Mouse (Mus musculus) olfactory bulb, adult 2 months (tissue): ENCODE measurements at regions not wholly inside any gene's neighbourhood (a gene's known extent, or its start where the extent isn't known, plus 50 kb on each side); places are given as distances from the start of the nearest gene placed in this dataset.

Experiments used
- H3K27ac ChIP-seq: fragments of 200-500 bp; 2 replicates; pipeline ENCODE4 v1.5.1; 2012; ENCODE audit warnings: low read depth, low read length; ENCODE audit not compliant: insufficient read depth
- H3K4me1 ChIP-seq: fragments of 200-500 bp; 2 replicates; pipeline ENCODE4 v1.6.1; 2012; ENCODE audit warnings: low read length; ENCODE audit not compliant: control insufficient read depth, insufficient read depth
- H3K4me3 ChIP-seq: fragments of 200-500 bp; 2 replicates; pipeline ENCODE4 v1.5.1; 2012; ENCODE audit warnings: mild to moderate bottlenecking, low read depth, low read length, moderate library complexity; ENCODE audit not compliant: insufficient read depth
- CTCF ChIP-seq: fragments of 200-500 bp; IDR thresholded peaks from 2 replicates; pipeline ENCODE4 v1.5.1; 2012; ENCODE audit warnings: low read depth, mild to moderate bottlenecking, low read length, moderate library complexity; ENCODE audit not compliant: insufficient read depth
- POLR2A ChIP-seq: fragments of 200-500 bp; IDR thresholded peaks from 2 replicates; pipeline ENCODE4 v1.6.1; 2012; ENCODE audit warnings: mild to moderate bottlenecking, low read depth, low read length, moderate library complexity; ENCODE audit not compliant: insufficient read depth
- WGBS: fragments of 180-500 bp; shearing (Covaris S2); methylation state at CpG from one replicate; pipeline ENCODE4 v1.1.7; 2018; 5-methylcytosine and 5-hydroxymethylcytosine counted together

DNA sequence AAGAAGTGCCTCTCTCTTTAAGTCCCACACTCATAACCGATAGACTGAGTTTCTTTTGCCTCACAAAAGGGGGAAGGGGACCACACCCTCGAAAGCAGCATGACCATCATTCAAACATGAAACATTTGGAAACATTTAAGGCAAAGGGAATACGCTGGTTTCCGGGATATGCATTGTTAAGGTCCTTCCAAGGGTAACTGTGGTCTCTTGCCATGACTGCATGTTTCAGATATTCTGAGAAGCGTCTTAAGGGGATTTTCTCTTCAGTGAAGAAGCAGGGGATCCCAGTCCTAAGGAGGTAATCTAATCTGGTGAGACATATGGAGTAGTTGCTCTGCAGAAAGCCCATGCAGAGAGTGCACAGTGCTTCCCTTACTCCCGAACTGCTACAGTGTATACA lies 258.8 kb downstream of the Mreg start:
- Histone ChIP-seq H3K4me3 (no peak overlapping the region), H3K4me1 (no peaks in the 10 kb centered on the region), H3K27ac (no peak overlapping the region)
- no peak for TF ChIP-seq CTCF
- no peak for TF ChIP-seq POLR2A
- WGBS = 89% methylated on average over 6 of the region's 6 CpGs

DNA sequence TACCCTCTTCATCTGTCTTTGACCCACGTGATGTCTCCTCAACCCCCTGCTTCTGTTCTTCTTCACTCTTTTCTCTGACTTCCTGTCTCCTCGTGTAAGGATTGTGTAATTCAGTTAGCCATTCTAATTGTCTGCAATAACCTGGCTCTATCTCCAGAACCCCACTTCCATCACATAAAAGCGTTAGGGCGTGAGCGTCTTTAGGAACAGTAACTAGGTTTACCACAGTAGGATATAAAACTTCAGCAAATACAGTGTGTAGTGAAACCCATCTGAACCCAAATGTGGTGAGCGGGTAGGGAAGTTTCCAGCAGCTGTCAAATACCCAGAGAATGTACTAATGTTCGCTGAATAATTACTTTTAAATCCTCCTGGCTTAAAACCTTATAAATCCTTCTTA lies 262.6 kb downstream of the Mreg start:
- TF ChIP-seq POLR2A = no peak
- Histone ChIP-seq H3K27ac (no peak overlapping the region), H3K4me1 (no peaks in the 10 kb centered on the region), H3K4me3 (no peak overlapping the region)
- WGBS = 93% methylated on average over 7 of the region's 7 CpGs

DNA sequence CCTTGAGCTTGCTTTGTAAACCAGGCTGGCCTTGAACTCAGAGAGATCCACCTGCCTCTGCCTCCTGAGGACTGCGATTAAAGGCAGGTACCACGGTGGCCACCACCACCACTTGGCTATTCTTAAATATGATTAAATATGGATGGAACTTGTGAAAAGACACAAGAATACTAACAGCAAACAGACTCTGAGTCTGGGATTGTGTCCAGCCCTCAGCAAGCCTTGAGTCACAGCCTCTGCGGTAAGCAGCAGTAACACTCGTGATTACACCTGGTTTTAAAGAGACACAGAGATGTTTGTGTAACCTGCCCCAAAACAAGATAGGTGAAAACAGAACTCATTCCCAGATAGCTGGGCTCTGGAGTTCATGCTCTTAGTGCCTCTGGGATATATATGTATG lies 263.4 kb downstream of the Mreg start:
- Histone ChIP-seq H3K4me1 (no peaks in the 10 kb centered on the region), H3K27ac (no peak overlapping the region), H3K4me3 (no peak overlapping the region)
- TF ChIP-seq CTCF (no peak), POLR2A (no peak)
- 92% methylated on average over 4 of the region's 4 CpGs for WGBS

DNA sequence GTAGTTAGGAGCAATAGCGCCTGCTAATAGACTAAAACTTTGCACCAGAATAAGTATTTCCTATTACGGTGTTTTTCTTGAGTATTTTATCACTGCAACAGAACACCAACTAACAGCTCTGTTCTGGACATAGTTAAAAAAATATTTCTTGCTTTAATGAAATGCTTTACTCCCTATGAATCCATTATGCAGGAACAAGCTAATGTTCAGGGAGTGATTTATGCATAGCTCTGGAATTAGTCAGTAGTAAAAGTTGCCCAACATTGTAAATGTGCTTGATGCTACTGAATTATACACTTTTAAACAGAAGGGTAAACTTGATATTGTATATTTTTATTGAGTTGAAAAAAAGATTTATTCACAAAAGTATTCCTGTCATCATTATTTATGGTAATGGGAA lies 264.6 kb downstream of the Mreg start:
- TF ChIP-seq CTCF (no peak), POLR2A (no peak)
- Histone ChIP-seq H3K27ac (no peak overlapping the region), H3K4me3 (no peak overlapping the region), H3K4me1 (no peaks in the 10 kb centered on the region)
- WGBS = 97% methylated on average over 2 of the region's 2 CpGs

DNA sequence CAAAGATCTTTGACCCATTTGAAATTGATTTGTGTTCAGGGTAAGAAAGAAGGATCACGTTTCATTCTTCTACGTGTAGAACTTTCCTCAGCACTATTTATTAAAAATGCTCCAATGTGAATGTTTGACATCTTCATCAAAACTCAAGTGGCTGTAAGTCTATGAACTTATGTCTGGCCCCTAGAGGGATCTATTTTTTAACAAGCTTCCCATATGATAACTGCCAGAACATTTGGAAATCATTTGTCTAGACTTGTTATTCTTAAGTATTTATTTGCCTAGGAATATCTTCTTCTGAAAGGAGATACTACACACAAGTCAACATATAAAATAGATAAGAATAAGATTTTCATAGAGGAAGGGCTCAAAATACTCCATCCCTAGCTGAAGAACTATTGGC lies 265.2 kb downstream of the Mreg start:
- WGBS = 90% methylated on average over 2 of the region's 2 CpGs
- Histone ChIP-seq H3K27ac (no peak overlapping the region), H3K4me1 (no peaks in the 10 kb centered on the region), H3K4me3 (no peak overlapping the region)
- no peak for TF ChIP-seq POLR2A
- TF ChIP-seq CTCF = no peak

DNA sequence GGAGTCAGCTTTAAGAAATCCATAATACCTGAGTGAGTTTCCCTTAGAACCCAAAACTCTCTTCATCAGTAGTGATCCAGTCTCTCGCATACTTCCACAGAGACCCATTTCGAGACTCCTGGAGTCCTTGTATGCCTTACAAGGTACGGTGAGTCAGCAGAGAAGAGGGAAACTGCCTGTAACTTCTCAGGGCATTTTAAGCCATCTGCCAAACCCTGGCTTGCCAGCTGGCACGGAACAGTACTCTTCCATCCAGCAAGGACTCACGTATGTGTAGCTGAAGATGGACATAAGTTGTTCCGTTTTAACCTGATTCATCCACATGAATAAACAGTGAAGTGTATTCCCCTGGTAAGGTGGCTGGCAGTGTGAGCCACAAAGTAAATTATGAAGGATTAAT lies 267.0 kb downstream of the Mreg start:
- TF ChIP-seq CTCF = no peak
- no peak for TF ChIP-seq POLR2A
- WGBS = 88% methylated on average over 6 of the region's 6 CpGs
- no peak overlapping the region for H3K4me3 ChIP-seq

DNA sequence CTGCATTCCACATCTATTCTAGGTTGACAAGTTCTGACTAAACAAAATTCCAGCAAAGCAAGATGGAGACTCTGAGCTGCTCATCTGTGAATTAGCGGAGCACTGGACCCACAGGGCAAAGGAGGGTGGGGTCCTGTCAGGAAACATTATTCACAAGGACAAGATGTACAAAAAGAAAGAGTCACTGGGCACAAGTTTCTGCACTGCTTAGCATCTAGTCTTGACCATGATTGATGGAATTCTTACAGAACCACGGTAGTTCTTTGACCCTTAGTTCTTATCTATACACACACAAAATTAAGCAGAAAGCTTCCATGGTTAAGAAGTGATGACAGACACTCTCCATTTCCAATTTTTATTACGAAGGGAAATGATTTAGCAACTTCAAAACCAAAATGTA lies 267.6 kb downstream of the Mreg start:
- WGBS = 91% methylated on average over 3 of the region's 3 CpGs
- TF ChIP-seq CTCF (no peak), POLR2A (no peak)
- Histone ChIP-seq H3K27ac (no peak overlapping the region), H3K4me3 (no peak overlapping the region), H3K4me1 (no peaks in the 10 kb centered on the region)

More for the DNA sequence above, 267.0 kb downstream of the Mreg start:
- H3K4me1 ChIP-seq = no peaks in the 10 kb centered on the region
- H3K27ac ChIP-seq = no peak overlapping the region

DNA sequence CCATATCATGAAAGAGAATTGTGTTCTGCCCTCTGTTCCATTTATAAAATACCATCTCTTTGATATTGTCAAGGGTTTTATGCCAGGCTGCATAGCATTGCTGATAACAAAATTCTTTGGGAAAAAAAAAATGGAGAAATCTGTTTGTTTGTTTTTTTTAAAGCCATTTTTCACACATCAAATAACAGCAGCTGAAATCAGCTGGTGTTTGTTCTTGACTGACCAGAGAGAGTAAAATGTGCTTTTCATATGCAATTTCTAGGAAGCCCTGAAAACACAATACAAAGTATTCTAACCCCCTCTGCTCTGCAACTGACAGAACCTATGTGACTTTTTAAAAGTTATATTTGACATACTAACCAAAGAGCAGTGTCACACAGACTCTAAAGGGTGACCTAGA lies 270.0 kb downstream of the Mreg start:
- TF ChIP-seq CTCF = no peak
- TF ChIP-seq POLR2A = no peak
- Histone ChIP-seq H3K27ac (no peak overlapping the region), H3K4me1 (no peaks in the 10 kb centered on the region), H3K4me3 (no peak overlapping the region)

DNA sequence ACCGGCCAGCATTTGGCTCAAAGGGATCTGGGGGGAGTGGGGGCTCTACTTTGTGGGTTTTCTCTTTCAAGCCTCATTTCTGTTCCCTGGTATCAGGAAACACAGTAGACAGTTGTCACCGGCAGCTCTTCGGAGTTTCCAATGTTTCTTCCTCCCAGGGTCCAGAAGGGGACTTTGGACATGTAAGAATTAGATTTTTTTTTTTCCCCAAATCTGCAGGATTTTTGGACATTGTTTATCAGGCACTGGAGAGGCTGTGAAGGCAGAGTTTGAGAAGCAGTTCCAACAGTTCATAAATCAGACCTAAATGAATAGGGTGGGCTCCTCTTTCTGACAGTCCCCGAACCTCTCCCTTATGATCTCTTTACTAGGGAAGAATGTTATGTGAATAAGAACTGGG lies 270.4 kb downstream of the Mreg start:
- WGBS = 71% methylated on average over 4 of the region's 4 CpGs
- Histone ChIP-seq H3K27ac (no peak overlapping the region), H3K4me3 (no peak overlapping the region), H3K4me1 (no peaks in the 10 kb centered on the region)
- TF ChIP-seq CTCF = no peak
- no peak for TF ChIP-seq POLR2A

DNA sequence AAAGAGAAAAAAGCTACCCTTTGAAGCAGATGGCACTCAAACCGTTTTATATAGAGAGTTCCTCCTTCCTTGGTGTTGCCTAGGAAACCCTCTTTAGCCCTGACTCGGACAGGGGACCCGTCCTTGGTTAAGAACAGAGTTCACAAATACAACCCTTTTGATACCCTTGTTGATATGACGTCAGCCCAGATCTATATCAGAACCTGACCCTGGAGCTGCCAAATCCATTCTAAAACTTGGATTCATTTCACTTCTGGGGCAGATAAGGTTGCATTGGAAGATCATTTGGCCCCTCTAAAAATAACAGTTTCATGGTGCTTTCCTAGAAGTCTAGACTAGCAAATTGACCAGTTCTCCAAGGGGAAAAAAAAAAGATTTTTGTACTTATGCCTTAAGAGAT lies 271.2 kb downstream of the Mreg start:
- no peak overlapping the region for H3K4me3 ChIP-seq
- TF ChIP-seq POLR2A (no peak), CTCF (no peak)
- WGBS = 51% methylated on average over 4 of the region's 4 CpGs
- H3K27ac ChIP-seq = no peak overlapping the region
- H3K4me1 ChIP-seq = no peaks in the 10 kb centered on the region
